Mouse (Mus musculus) embryo, embryonic 11.5 days (tissue): ENCODE data around the gene Fyn.

Experiments
- DNase-seq: peaks from one replicate; pipeline ENCODE4 v3.0.0-alpha.2; 2012; ENCODE audit warnings: low read depth, low spot score

The Fyn gene

GRCm38 (mm10) chr10:39606434-39606833 is 237.8 kb downstream of the Fyn start:
- DNase-seq = no peak

- no peak for DNase-seq
Measured at GRCm38 (mm10) chr10:39611234-39611633, 242.6 kb downstream of the Fyn start.

- no peak for DNase-seq
Measured at GRCm38 (mm10) chr10:39612131-39612530, 243.5 kb downstream of the Fyn start.

GRCm38 (mm10) chr10:39612633-39612988 is 244.0 kb downstream of the Fyn start, which contains the start of gene Traf3ip2:
TSS of gene Traf3ip2 (plus strand) at chr10:39612934.
- no peak for DNase-seq

- peak; percentile 27 for DNase-seq
Measured at GRCm38 (mm10) chr10:39612989-39613831, 244.6 kb downstream of the Fyn start.

GRCm38 (mm10) chr10:39613973-39614372 is 245.3 kb downstream of the Fyn start:
- DNase-seq = no peak

GRCm38 (mm10) chr10:39614676-39615075 is 246.0 kb downstream of the Fyn start:
- no peak for DNase-seq
